Mouse (Mus musculus): ENCODE results near the gene Dscam. TPM values are rescaled to one million over a fixed set of nuclear protein-coding genes. Genes with fewer than 3 reads are reported as not detected.

Dscam gene
- polyA plus RNA-seq, 1 experiment = 0.13 TPM

DNA sequence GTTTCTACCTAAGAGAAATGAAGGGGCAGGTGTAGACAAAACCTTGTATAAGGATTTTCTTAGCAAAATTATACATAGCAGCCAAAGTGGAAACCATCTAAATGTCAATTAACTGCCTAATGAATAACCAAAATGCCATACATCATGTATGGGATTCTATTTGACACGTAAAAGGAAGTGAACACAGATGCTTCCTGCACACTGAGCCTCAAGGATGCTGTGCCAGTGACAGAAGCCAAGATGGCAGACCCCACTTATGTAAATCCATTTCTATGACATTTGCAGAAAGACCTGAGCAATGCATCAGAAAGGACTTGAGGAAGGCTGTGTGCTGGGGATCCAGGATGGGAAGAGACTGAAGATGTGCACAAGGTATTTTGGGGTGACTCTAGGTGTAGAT lies 28.6 kb downstream of the Dscam start:
- no peak for TF ChIP-seq CTCF (IDR thresholded peaks at IDR 0.05; ENCODE audit: low read depth, low read length)
- no peak for TF ChIP-seq POLR2A (IDR thresholded peaks at IDR 0.05; ENCODE audit: insufficient read depth, low read length)
- no peak for TF ChIP-seq EP300 (IDR thresholded peaks at IDR 0.05; ENCODE audit: insufficient read depth, low read depth, low read length)
- no peak overlapping the region for H3K27ac ChIP-seq (ENCODE audit: insufficient read depth, low read length)
- no peaks in the 10 kb centered on the region for H3K27me3 ChIP-seq (ENCODE audit: control insufficient read depth, insufficient read depth, low read length, poor library complexity, severe bottlenecking)
- H3K9me3 ChIP-seq (replicated peaks; ENCODE audit: control insufficient read depth, insufficient read depth, low read length, poor library complexity, severe bottlenecking) = no peaks in the 10 kb centered on the region
- H3K4me3 ChIP-seq (ENCODE audit: low read depth, low read length) = no peak overlapping the region
- H3K36me3 ChIP-seq (ENCODE audit: control insufficient read depth, insufficient read depth, low read length, poor library complexity, severe bottlenecking) = no peaks in the 10 kb centered on the region
- H3K9ac ChIP-seq (ENCODE audit: low read depth, poor library complexity, severe bottlenecking) = no peak overlapping the region
- no peaks in the 10 kb centered on the region for H3K4me1 ChIP-seq (ENCODE audit: control insufficient read depth, insufficient read depth, low read length)

DNA sequence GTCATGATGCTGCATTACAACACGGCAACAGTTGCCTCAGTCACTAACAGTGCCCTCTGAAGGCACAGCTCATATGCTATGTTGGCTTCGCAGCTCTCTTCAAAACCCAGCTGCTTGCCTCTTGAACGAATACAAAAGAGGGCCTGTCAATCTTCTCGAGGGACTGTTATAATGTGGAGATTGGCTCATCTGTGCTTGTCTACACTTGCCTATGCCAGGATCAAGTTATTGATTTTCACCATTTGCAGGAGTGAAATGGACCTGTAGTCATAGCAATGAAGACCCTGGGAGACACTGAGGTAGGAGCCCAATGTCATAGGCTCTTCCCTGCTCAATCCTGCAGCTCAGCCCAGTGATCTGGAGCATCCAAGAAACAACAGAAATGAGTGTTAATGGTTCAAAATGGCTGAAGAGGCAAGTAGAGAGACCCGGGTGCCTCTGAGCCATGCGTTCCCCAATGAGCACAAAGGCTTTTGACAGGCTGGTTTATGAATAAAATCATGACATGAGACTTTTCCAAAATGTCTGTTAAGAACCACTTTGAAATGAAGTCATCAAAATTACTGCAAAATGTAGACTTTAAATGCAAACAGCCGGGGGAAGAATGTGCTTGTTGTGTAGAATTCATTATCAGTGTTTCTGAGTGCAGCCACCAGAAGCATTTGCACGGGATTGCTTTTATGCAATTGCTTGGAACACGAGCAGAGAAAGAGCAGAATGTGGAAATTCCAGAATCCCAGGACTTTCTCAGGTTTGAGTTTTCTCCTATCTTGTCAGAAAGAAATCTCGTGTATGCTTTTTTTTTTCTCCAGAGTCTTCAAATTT lies 35.3 kb downstream of the Dscam start:
- no peak overlapping the region for H3K27ac ChIP-seq (ENCODE audit: insufficient read depth, low read length)
- no peaks in the 10 kb centered on the region for H3K36me3 ChIP-seq (ENCODE audit: control insufficient read depth, insufficient read depth, low read length, poor library complexity, severe bottlenecking)
- no peaks in the 10 kb centered on the region for H3K9me3 ChIP-seq (replicated peaks; ENCODE audit: control insufficient read depth, insufficient read depth, low read length, poor library complexity, severe bottlenecking)
- no peak overlapping the region for H3K9ac ChIP-seq (ENCODE audit: low read depth, poor library complexity, severe bottlenecking)
- no peaks in the 10 kb centered on the region for H3K27me3 ChIP-seq (ENCODE audit: control insufficient read depth, insufficient read depth, low read length, poor library complexity, severe bottlenecking)
- no peaks in the 10 kb centered on the region for H3K4me1 ChIP-seq (ENCODE audit: control insufficient read depth, insufficient read depth, low read length)
- no peak for TF ChIP-seq POLR2A (IDR thresholded peaks at IDR 0.05; ENCODE audit: insufficient read depth, low read length)
- TF ChIP-seq EP300 (IDR thresholded peaks at IDR 0.05; ENCODE audit: insufficient read depth, low read depth, low read length) = no peak
- no peak for TF ChIP-seq CTCF (IDR thresholded peaks at IDR 0.05; ENCODE audit: low read depth, low read length)
- H3K4me3 ChIP-seq (ENCODE audit: low read depth, low read length) = no peak overlapping the region

GRCm38 (mm10) chr16:97127296-97127695 lies 43.3 kb downstream of the Dscam start:
- no peak overlapping the region for H3K9ac ChIP-seq (ENCODE audit: low read depth, poor library complexity, severe bottlenecking)
- no peaks in the 10 kb centered on the region for H3K4me1 ChIP-seq (ENCODE audit: control insufficient read depth, insufficient read depth, low read length)
- H3K9me3 ChIP-seq (replicated peaks; ENCODE audit: control insufficient read depth, insufficient read depth, low read length, poor library complexity, severe bottlenecking) = no peaks in the 10 kb centered on the region
- no peak overlapping the region for H3K4me3 ChIP-seq (ENCODE audit: low read depth, low read length)
- H3K27me3 ChIP-seq (ENCODE audit: control insufficient read depth, insufficient read depth, low read length, poor library complexity, severe bottlenecking) = no peaks in the 10 kb centered on the region
- TF ChIP-seq CTCF (IDR thresholded peaks at IDR 0.05; ENCODE audit: low read depth, low read length) = no peak
- no peak for TF ChIP-seq EP300 (IDR thresholded peaks at IDR 0.05; ENCODE audit: insufficient read depth, low read depth, low read length)
- no peak for TF ChIP-seq POLR2A (IDR thresholded peaks at IDR 0.05; ENCODE audit: insufficient read depth, low read length)
- H3K36me3 ChIP-seq (ENCODE audit: control insufficient read depth, insufficient read depth, low read length, poor library complexity, severe bottlenecking) = no peaks in the 10 kb centered on the region
- H3K27ac ChIP-seq (ENCODE audit: insufficient read depth, low read length) = no peak overlapping the region

DNA sequence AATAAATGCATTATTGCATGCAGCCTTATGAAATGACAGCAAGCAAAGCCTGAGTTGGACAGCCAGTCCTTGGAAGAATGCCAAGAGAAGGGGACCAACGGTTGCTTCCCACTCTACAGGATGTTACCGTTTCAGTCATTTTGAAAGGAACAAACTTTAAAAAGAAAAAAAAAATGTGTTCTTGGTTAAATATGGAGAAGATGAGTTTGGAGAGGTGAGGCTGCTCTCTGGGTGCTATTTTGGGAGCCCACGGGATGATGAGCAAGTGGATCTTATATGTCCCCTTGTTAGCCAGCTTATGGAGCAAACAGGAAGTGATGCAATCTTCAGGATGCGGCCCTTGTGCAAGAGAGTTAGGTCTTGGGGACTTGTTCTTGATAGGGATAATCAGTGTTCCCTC lies 60.5 kb downstream of the Dscam start:
- H3K4me1 ChIP-seq (ENCODE audit: control insufficient read depth, insufficient read depth, low read length) = no peaks in the 10 kb centered on the region
- H3K9me3 ChIP-seq (replicated peaks; ENCODE audit: control insufficient read depth, insufficient read depth, low read length, poor library complexity, severe bottlenecking) = no peaks in the 10 kb centered on the region
- no peak overlapping the region for H3K27ac ChIP-seq (ENCODE audit: insufficient read depth, low read length)
- TF ChIP-seq POLR2A (IDR thresholded peaks at IDR 0.05; ENCODE audit: insufficient read depth, low read length) (no peak), EP300 (IDR thresholded peaks at IDR 0.05; ENCODE audit: insufficient read depth, low read depth, low read length) (no peak), CTCF (IDR thresholded peaks at IDR 0.05; ENCODE audit: low read depth, low read length) (no peak)
- no peaks in the 10 kb centered on the region for H3K36me3 ChIP-seq (ENCODE audit: control insufficient read depth, insufficient read depth, low read length, poor library complexity, severe bottlenecking)
- no peak overlapping the region for H3K9ac ChIP-seq (ENCODE audit: low read depth, poor library complexity, severe bottlenecking)
- no peaks in the 10 kb centered on the region for H3K27me3 ChIP-seq (ENCODE audit: control insufficient read depth, insufficient read depth, low read length, poor library complexity, severe bottlenecking)
- no peak overlapping the region for H3K4me3 ChIP-seq (ENCODE audit: low read depth, low read length)

- TF ChIP-seq POLR2A (IDR thresholded peaks at IDR 0.05; ENCODE audit: insufficient read depth, low read length) = no peak
- TF ChIP-seq CTCF (IDR thresholded peaks at IDR 0.05; ENCODE audit: low read depth, low read length) = no peak
- no peak for TF ChIP-seq EP300 (IDR thresholded peaks at IDR 0.05; ENCODE audit: insufficient read depth, low read depth, low read length)
- Histone ChIP-seq H3K9me3 (replicated peaks; ENCODE audit: control insufficient read depth, insufficient read depth, low read length, poor library complexity, severe bottlenecking) (no peaks in the 10 kb centered on the region), H3K27me3 (ENCODE audit: control insufficient read depth, insufficient read depth, low read length, poor library complexity, severe bottlenecking) (no peaks in the 10 kb centered on the region), H3K27ac (ENCODE audit: insufficient read depth, low read length) (no peak overlapping the region), H3K36me3 (ENCODE audit: control insufficient read depth, insufficient read depth, low read length, poor library complexity, severe bottlenecking) (no peaks in the 10 kb centered on the region), H3K4me3 (ENCODE audit: low read depth, low read length) (no peak overlapping the region), H3K4me1 (ENCODE audit: control insufficient read depth, insufficient read depth, low read length) (no peaks in the 10 kb centered on the region), H3K9ac (ENCODE audit: low read depth, poor library complexity, severe bottlenecking) (no peak overlapping the region)
Measured at GRCm38 (mm10) chr16:97105266-97105665, 65.3 kb downstream of the Dscam start.

DNA sequence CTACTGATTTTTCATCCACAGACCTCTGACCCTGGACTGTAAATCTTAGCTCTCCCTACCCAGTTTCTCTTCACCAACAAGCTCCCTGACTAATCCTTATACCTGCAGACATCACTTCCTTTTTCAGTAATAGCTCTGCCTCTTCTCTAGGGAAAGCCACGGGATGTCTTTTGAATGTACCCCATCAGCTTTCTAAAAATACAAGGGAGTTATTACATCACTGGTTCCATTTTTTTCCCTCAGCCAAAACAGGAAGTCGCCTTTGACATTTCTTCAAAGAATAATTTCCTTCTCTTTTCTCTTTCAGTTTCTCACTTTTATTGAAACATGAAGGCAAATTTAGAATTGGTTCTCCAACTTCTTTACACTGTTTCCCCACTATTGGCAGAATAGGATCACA lies 67.5 kb downstream of the Dscam start:
- TF ChIP-seq POLR2A (IDR thresholded peaks at IDR 0.05; ENCODE audit: insufficient read depth, low read length) (no peak), CTCF (IDR thresholded peaks at IDR 0.05; ENCODE audit: low read depth, low read length) (no peak), EP300 (IDR thresholded peaks at IDR 0.05; ENCODE audit: insufficient read depth, low read depth, low read length) (no peak)
- no peaks in the 10 kb centered on the region for H3K36me3 ChIP-seq (ENCODE audit: control insufficient read depth, insufficient read depth, low read length, poor library complexity, severe bottlenecking)
- H3K9ac ChIP-seq (ENCODE audit: low read depth, poor library complexity, severe bottlenecking) = no peak overlapping the region
- H3K27ac ChIP-seq (ENCODE audit: insufficient read depth, low read length) = no peak overlapping the region
- H3K9me3 ChIP-seq (replicated peaks; ENCODE audit: control insufficient read depth, insufficient read depth, low read length, poor library complexity, severe bottlenecking) = no peaks in the 10 kb centered on the region
- no peak overlapping the region for H3K4me3 ChIP-seq (ENCODE audit: low read depth, low read length)
- H3K27me3 ChIP-seq (ENCODE audit: control insufficient read depth, insufficient read depth, low read length, poor library complexity, severe bottlenecking) = 0 out of 2 replicates have a peak, but pooled peaks cover 1% of the 10 kb centered on the region
- H3K4me1 ChIP-seq (ENCODE audit: control insufficient read depth, insufficient read depth, low read length) = no peaks in the 10 kb centered on the region
